Mouse (Mus musculus) fibroblast of lung, adult 2 months (primary cell): Measurements from ENCODE around the gene Cfap299.

Experiments
- DNase-seq: peaks from one replicate; pipeline ENCODE4 v3.0.0-alpha.2; 2011; ENCODE audit warnings: low read depth

Cfap299 gene

DNA sequence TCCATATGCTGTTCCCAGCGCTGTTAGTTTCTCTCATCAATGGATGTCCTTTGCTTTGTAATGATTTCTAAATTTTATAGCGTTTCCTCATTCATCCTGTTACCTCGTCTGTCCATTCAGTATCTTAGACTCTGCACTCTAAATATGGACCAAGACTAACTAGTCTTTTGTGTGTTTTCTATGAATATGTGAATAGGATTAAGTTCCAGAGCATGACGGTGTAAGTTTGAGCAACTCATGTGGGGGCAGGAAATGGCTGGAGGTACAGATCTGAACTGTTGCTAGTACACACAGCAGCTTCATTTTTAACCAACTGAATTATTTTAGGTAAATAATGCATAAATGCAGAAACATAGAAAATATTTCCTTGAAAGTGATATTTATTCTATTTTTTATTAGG is 51.3 kb downstream of the Cfap299 start:
- no peak for DNase-seq

DNA sequence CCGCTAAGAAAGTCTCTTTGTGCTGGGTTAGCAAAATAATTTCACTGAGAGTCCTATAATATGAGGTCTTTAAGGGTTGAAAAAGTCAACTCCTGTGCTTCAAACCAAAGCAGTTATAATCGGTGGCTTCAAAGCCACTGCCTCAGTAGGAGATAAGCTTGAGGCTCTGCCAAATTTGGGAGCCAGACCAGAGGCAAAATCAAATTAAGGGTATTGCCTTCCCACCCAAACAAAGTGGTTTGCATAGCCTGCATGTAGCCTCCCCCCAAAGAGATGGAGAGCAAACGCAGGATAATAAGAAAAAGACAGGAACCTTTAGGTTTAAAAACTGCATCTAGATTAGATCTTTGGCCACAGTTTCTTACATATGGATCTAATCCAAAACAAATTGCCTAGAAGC is 58.0 kb downstream of the Cfap299 start:
- DNase-seq, result no peak

DNA sequence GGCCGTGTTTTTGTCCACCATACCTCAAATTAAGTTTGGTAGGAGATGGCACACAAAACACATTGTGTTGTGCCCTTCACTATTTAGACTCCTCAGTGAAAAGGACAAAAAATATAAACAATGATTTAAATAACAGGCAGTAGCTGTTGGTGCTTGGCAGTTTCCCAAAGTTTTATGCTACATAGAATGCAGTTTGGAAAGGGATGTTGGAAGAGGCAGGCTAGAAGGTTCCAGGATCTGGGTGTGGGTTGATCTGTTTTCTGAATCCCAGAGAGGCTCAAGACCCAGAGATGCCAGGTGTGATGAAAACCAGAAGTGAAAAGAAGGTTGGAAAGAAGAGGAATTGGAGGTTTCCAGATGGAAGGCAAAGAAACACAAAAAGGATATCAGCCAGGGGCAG is 73.1 kb downstream of the Cfap299 start:
- no peak for DNase-seq

DNA sequence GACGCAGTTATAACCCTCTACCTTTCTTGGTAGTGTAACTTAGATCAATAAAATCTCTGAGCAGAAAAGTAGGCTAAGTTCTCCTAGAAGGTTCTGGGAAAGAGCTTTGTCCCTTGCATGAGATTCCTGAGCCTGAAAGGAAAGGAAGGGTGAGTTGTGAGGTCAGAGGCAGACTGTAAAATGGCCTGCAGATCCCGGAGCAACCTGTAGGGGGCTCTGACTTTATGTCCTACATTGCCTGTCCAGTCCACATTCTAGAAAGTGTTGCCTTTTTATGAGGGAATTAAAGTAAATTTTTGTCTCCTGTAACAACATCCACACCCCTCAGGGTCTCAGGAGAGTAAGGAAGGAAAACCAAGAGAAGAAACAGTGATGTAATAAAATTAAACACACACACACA is 81.0 kb downstream of the Cfap299 start:
- DNase-seq, result no peak

DNA sequence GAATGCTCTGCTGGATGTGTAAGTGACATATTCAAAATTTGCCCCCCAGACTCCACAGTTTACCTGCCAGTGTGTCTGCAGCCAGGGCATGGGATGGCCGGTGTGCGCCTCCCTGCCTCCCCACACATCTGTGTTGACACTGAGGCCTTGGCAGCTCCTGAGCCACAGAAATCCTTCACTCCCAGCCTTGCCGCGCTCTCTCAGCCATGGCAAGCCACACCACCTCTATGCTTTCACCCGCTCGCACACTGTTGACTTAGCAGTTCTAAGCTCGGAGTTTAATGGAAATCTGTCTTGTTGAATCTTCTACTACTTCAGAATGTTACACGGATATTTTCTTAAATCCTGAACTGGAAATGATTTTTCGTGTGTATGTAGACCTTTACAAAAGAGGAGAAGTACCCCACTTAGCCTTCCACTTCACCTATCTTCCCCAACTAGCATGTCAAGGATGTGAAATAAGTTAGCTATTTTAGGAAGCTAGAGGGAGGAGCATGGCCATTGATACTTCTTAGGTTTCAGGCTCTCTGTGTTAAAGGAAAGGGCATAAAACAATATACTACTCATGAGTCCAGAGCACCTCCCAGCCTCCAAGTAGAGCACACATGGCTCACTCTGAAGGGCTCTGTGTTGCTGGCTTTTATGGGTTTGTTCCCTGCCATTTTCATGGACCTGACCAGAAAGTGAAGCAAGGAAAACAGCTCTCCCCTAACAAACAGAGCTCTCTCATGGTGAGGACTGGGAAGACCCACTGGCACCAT is 87.5 kb downstream of the Cfap299 start:
- no peak for DNase-seq

DNA sequence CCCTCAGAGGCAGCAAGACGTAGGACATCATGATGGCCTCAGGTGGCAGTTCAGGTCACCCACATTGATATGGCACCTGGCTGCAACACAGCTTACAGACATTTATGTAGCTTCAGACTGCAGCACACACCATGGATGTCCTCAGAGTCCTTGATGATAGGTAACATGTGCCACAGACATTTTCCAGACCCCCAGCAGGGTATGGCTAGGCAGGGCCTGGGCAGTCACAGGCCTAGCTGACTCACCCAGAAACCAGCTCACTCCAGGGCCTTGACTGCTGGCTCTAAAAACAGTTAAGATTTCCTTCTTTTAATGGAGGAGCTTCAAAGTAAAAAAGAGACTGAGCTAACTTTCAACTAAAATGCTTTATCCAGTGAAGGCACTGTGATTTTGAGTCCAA is 95.9 kb downstream of the Cfap299 start:
- no peak for DNase-seq

DNA sequence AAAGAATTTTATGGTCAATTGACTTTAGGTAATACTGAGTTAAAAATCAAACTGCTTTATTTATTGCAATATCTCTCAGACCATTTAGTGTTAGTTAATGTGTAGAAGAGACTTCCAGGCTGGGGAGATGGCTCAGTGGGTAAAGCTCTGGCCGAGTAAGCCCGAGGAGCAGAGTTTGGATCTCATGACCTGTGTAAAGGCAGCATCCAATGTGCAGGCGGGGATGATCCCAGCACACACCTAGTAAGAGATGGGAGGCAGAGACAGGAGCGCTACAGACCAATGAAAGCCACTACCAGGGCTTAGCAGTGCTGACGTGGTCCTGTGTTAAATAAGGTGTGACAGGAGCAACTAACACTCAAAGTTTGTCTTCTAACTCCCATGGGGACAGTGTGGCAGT is 97.0 kb downstream of the Cfap299 start:
- no peak for DNase-seq

DNA sequence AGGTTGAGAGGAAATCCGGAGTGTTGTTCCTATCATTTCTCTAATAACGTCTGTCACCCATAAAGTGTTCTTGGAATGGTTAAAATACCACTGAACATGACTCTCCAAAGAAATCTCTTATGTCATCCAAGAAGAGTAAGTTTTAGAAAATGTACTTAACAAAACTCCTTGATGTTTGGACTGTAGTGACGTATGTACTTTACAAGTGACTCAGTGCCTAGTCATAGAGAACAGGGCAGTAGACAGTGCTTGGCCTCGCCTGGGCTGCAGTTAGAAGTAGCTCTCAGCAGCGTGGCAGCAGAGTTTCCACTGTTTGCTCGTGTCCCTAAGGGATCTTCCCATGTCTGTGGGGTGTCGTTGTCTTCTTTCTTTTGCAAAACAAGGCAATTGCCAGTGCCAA is 101.0 kb downstream of the Cfap299 start:
- DNase-seq, result peak; percentile 31

DNA sequence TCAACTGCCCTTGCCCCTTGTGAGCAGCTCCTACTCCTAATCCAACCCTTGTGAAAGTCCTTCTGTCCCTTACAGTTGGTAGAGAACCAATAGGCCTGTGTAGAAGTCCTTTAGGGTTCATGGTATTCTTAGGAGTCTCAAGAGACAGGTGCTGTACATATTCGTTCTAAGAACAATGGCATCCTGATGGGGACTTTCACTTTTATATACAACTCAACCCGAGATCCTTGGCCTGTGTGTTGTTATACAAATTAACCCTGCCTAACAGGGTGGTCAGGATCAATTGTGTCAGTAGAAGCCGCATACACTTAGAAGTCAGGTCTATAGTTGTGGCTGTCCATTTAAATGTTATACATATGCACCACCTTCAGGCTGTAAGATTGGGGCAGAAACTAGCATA is 109.6 kb downstream of the Cfap299 start:
- DNase-seq, result no peak

DNA sequence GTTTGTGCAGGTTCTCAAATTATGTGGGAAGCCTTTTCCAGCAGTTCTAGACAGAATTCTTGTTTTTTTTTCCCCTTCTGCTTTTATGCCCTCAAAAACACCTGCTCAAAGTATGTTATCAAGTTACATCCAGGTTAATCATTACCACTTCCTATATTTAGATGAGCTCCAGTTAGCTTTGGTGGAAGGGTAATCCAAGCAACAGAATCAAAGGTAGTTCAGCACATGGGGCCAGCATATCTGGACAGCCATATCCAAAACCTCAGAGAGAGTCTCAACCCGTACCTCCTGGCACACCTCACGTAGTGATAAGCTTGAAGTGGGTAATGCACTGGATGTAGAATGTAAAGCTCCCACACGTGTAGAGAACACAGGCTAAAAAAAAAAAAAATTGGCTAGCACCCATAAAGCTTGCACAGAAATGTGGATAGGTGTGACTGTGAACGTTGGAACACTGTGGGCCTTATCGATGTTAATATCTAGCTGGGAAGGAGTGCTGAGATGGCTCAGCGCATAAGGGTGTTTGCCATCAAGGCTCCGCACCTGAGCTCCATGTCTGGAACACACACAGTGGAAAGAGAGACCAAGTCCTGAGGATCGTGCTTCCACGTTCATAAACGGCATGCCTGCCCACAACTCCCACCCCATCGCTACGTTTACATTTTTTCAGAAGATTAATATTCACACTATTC is 117.8 kb downstream of the Cfap299 start:
- no peak for DNase-seq

DNA sequence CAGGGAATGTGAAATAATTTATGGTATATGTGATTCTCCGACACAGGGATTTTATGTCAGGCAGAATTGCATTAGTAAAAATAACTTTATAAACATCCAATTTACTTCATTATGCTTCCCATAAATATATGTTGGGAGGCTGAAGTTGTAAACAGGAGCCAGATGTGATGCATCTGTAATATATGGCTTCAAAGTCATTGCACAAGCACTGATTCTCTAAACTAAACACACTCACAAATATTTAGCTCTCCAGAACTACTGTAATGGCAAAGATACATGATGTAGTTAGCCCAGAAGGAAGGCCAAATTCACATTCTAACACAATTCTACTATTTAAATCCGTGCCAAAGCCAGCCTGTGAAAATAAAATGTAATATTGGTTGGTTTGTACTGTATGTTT is 120.8 kb downstream of the Cfap299 start:
- no peak for DNase-seq

DNA sequence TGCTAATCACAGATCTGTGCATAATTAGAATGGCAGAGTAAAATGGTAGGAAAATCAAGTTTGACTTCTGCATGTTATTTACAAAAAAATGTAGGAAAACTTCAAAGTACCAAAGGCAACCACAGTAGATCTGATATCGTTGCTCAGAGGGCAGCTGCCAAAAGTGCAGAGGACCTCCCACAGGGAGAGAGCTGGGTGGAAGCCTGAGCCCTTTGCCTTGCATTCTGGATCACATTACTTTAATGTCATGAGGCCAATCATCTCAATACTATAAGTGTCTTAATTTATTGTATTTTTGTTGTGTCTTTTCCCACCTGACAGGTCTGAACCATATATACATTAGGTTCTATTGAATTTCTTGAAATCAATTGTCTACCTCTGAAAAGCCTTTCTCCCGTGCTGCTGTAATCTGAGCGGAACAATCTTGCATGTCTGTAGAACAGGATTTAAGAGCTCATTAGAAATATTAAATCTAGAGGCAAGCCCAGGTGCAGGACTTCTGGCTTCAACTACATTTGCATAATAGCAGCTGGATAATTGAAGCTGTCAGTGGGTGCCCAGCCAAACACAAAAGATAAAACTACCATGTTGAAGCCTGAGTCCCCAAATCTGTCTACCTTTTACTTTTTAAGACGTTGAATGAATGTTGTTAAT is 137.9 kb downstream of the Cfap299 start:
- no peak for DNase-seq

DNA sequence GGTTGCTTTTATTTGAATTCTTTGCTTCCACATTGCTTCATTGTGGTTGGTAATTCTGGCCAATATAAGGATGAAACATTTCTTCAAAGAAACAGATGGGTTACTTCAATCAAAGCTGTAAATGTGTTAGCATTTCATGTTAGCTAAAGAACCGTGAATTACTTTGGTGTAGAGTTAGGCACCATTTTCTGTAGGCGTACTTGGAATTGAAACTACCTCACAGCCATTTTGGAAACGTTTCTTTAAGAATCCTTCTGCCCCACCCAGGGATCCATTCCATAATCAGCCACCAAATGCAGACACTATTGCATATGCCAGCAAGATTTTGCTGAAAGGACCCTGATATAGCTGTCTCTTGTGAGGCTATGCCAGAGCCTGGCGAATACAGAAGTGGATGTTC is 140.9 kb downstream of the Cfap299 start:
- DNase-seq, result no peak

DNA sequence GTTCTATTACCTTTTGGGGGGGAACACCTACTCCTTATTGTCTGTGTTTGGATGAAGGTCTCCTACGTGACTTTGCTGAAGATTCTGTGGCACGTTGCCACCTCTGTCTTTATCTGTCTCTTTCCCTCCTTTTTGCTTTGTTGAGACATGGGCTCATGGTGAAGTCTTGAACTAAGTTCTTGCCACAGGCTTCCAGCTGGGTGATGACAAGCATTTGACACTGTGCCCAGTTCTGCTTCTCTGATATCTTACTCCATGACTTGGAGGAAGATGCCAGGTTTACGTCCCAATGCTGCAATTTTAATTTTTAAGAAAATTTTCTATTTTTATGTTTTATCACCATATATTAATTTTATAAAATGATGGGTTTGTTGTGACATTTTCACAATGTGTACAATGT is 147.4 kb downstream of the Cfap299 start:
- DNase-seq, result no peak

DNA sequence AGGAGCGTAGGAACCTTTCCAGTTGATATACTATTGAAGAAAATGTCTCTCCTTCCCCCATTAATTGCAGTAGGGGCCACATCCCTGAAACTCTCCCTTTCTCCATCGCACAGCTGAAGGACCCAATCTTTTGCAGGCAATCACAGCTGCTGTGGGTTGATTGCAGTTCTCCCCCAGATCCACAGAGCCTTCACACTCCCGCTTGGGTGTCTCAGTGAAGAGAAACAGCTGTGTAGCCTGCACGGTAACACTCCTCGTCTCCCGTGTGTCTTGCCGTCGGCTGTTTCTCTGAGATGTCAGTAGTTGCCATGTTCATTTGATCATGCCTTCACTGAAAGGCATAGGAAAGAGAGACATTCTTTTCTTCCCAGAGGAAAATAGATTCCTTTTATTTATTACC is 148.2 kb downstream of the Cfap299 start:
- no peak for DNase-seq

DNA sequence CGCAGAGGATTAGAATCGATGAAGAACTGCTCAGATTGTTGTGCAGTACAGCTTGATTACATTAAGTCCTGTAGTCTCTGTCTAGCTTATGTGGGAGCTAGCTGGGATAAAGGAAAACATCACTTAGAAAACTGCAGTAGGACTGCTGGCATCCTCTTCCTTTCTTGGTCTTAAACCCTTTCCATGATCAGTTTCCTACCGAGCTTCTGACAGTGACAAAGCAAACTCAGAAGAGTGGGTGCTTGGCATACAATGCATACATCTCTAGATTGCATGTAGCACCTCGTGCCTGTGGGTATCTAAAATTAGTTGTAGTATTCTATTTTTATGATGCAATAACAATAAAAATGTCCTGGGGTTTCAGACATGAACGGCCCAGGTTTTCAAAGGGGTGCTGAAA is 154.4 kb downstream of the Cfap299 start:
- DNase-seq, result no peak

DNA sequence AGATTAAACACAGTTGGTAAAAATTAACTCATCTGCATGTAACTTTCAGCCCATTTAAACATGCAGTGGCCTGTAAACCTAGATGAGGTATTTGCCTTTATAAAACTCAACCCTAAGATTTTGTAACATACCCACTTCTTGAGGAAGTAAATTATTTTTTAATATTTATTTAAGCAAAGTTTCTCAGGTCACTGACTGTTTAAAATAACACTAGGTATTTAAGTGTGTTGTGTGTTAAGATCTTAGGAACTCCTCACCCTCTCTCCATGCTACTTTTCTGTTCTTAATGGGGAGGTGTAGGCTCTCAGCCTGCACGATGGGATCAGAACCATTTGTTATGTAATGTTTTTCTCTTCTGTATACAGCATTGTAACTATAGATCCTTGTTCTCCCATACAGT is 156.1 kb downstream of the Cfap299 start:
- DNase-seq, result no peak

DNA sequence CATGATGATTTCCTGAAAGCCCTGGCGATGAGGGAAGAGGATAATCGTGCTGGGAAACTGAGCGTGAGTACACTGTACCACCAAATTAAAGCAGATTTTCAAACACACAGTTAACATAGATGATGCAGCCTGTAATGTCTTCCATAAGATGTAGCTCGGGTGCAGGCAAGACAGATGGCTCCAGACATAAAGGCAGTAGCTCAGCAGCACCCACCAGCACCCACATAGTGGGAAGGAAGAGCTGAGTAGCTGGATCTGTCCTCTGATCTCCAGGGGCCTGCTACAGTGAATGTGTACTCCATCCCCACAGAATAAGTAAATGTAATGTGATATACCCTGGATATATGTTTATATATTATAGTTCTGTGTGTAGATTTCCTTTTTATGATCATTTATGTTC is 169.2 kb downstream of the Cfap299 start:
- no peak for DNase-seq

DNA sequence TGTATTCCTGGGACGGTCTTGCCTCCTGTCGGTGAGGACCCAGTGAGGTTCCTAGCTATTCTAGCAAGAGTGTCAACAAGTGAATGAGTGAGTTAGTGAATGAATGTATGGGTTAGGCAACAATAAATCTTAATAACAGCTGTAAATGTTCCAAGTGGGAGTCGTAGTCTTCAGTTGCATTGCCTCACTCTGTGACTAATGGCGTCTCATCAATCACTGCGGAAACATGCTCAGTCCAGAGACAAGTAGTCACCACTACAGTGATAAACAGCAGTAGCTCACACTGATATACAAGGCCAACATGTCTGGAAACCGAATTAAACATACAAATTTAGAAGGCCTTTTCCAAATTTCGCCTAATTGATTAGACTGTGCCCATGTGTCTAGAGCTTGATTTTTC is 187.1 kb downstream of the Cfap299 start:
- no peak for DNase-seq

DNA sequence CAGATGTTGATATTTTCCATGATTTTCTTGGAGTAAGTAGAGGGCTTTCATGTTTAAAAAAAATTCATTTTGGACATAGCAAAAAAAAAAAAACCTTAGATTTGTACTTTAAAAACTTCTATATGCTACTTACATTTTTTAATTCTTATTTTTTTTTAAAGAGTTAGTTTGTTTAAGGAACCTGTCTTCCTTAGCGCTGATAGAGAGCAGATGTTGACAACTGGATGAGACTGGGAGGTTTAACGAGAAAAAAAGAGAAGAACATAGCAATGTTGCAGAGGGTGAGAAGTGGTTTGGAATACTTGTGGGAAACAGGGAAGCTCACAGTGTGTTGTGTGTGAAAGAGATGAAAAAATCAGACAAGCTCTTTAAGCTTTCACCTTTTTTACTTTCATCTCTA is 191.0 kb downstream of the Cfap299 start:
- no peak for DNase-seq

DNA sequence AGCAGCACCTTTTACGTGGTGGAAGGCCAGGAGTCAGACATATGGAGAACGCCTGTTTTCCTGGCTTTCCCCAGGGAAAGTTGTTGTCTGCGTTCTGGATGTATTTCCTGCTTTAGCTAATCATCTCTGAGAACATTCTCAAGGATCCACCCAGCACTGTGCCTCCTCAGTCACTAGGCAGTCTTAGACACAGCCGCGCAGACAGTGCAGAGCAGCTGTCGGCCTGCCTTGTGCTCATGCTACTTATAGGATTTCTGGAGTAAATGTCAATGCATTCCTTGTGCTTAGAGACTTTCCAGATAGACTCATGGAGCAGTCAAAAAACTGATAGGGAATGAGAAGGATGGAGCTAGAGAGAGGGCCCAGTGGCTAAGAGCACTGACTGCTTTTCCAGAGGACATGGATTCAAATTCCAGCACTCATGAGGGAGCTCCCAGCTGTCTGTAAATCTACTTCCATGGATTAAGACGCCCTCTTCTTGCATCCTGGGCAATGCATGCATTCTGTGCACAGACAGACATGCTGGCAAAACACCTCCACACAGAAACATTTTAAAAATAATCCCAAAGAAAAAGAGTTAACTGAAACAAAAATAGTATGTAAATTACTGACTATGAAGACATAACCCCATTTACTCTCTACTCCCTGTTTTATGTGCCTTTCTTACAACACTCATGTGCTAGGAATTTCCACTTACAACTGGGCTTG is 193.3 kb downstream of the Cfap299 start:
- DNase-seq, result no peak

DNA sequence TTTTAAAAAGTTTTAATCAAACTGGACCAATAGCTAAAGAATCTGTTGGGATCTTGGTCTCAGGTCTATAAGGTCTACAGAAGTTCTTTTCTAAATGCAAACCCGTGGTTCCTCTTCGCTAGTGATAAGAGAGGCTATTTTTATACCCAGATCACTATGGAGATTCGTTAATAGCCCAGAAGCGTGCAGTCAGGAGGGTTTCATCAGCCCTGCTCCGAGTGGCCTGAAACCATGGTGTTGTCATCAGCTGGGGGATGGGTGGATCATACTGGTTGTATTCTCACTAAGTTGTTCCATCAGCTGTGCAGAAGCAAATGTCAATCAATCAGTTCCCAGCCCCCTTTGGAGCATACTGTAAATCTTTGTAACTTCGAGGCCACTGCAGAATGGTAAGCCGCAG is 193.9 kb downstream of the Cfap299 start:
- no peak for DNase-seq

DNA sequence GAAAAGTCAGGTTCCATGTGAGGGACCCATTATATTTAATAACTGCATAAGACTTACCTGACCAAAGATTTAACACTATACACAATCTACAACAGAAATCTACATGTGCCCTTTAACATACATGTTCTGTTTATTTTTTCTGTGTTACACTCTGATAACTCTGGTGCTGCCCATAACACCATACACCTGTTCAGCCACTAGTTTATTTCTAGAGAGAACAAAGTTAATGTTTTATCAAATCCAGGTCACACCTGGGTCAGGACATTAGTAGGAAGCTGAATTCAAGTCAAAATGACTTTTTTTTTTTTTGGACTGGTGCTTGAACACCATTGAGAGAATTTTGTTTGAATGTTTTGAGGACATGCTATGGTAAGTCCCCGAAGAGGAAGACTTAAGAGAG is 194.7 kb downstream of the Cfap299 start:
- no peak for DNase-seq
